ENCODE assay signal across 17 mouse cellular contexts in genomic region chr16:30029264-30030003, GRCm38 (mm10). TPM values are rescaled to one million over a fixed set of nuclear protein-coding genes. Genes with fewer than 3 reads are reported as not detected.
DNase-seq lines count a peak whose midpoint lies in the region; ATAC-seq lines count a peak whose summit lies in the region.
"Had no signal": no experiment of that assay in that cellular context is flagged by ENCODE, and none has a peak within 500 bp of the region (broad histone marks: within the 10 kb centered on the region; RNA-seq: fewer than 3 reads in every experiment).

No protein-coding gene starts in this region.

- ATAC-seq in frontal cortex, adult (ENCODE audit: low TSS enrichment) = peak; percentile 42; the same call in 1 of the 2 replicates
- ATAC-seq: forebrain, embryonic 13.5 days; intestine, postnatal 0 days had no signal

- intact Hi-C loops in left cerebral cortex, postnatal 10 days (cut with DNase I) = no loop called here

- DNase-seq in frontal cortex, postnatal 10 days (ENCODE audit: low spot score in 2 of 2) = no peak
- DNase-seq in 3134 (ENCODE audit: extremely low read depth, insufficient read length, low spot score) (peak; percentile 28), 3T3-L1 (ENCODE audit: low read depth, low spot score) (peak; percentile 48)
- peak; percentile 80 for DNase-seq in brain, adult 2 months (ENCODE audit: low read depth, low spot score)
- DNase-seq in left cerebral cortex, postnatal 10 days (ENCODE audit: extremely low spot score in 1 of 2, low spot score in 2 of 2) = no peak
- no peak for DNase-seq in Muller cell, postnatal 12 days (ENCODE audit: inconsistent ontology term)
- DNase-seq: adrenal gland, postnatal 10 days; cerebellum, adult 11-12 months; cerebellum, adult 9-11 months; cerebellum, postnatal 36 days; gastrocnemius, postnatal 36 days; heart, adult 11 months; heart, postnatal 36 days; kidney, adult 8-10 months had no signal

RNA-seq across cellular contexts. Expression of gene Hes1, which starts 34.8 kb away (rescaled TPM):
- total RNA-seq in left cerebral cortex, postnatal 10 days (2021) = 10 to 100 TPM; 16.5 to 18.3 TPM

Comparison
In these comparisons a context has a peak if more than half of its experiments do, and no peak if none do; other contexts are left out.
1. DNase-seq: peak in 3134 (single experiment), 3T3-L1 (single experiment) and brain, adult 2 months (single experiment); none in frontal cortex, postnatal 10 days (0 of 2), left cerebral cortex, postnatal 10 days (0 of 2) and Muller cell, postnatal 12 days (single experiment).